Mouse (Mus musculus) E14TG2a.4 (cell line): ENCODE data around the gene Gpr88.

ENCODE experiments used
- CTCF ChIP-seq: conservative IDR thresholded peaks from 2 replicates; pipeline ENCODE4 v1.5.1; 2014; ENCODE audit warnings: low read length
- POU5F1 ChIP-seq: IDR thresholded peaks from 2 replicates; pipeline ENCODE4 v1.6.1; 2014; ENCODE audit warnings: low read length, borderline replicate concordance

DNA sequence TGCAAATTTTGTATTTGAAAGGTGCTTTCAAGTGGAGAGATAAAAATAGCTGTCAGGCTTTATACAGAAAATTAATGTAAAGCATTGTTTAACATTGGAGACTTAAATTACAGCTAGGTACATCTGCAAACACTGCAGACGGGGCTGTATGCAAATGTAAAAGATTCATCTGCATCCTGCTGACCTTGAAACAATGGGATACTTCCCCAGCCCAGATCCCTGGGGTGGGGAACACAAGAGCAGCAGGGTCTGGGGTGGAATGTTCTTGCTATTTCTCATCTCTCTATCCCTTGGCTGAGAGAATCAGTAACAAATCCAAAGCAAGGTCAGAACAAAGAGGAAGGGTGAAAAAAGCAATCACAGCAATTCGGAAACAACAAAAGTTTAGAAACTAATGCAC is 30.7 kb upstream of the Gpr88 start:
- TF ChIP-seq CTCF (no peak), POU5F1 (no peak)
